Mouse (Mus musculus) stomach, postnatal 0 days (tissue): ENCODE results near the gene Ddx52. TPM values are rescaled to one million over a fixed set of nuclear protein-coding genes. Genes with fewer than 3 reads are reported as not detected.

Experiments
- ATAC-seq: fragments of 200-750 bp; cut with Nextera tagmentation; 2 replicates; pipeline ENCODE4 v1.8.0; 2017; ENCODE audit not compliant: low FRiP score, low TSS enrichment
- DNase-seq: peaks from one replicate; pipeline ENCODE4 v3.0.0-alpha.2; 2016; ENCODE audit warnings: low spot score
- H3K27ac ChIP-seq: fragments of 300-500 bp; sonication (generic); replicated peaks from 2 replicates; pipeline ENCODE4 v1.5.1; 2014; ENCODE audit warnings: mild to moderate bottlenecking, control low read depth
- H3K27me3 ChIP-seq: fragments of 300-500 bp; sonication (generic); 2 replicates; pipeline ENCODE4 v1.6.1; 2014; ENCODE audit warnings: low read length; ENCODE audit not compliant: control insufficient read depth, insufficient read depth
- H3K36me3 ChIP-seq: fragments of 300-500 bp; sonication (generic); 2 replicates; pipeline ENCODE4 v1.6.1; 2014; ENCODE audit warnings: low read length, mixed read lengths; ENCODE audit not compliant: control insufficient read depth, insufficient read depth
- H3K4me1 ChIP-seq: fragments of 300-500 bp; sonication (generic); replicated peaks from 2 replicates; pipeline ENCODE4 v1.6.1; 2014; ENCODE audit warnings: antibody characterized with exemption; ENCODE audit not compliant: control insufficient read depth, insufficient read depth
- H3K4me2 ChIP-seq: fragments of 300-500 bp; sonication (generic); replicated peaks from 2 replicates; pipeline ENCODE4 v1.6.1; 2014; ENCODE audit warnings: low read depth, mild to moderate bottlenecking, control low read depth, moderate library complexity
- H3K4me3 ChIP-seq: fragments of 300-500 bp; sonication (generic); 2 replicates; pipeline ENCODE4 v1.5.1; 2014; ENCODE audit warnings: low read depth, low read length, control low read depth
- H3K9ac ChIP-seq: fragments of 300-500 bp; sonication (generic); 2 replicates; pipeline ENCODE4 v1.6.1; 2014; ENCODE audit warnings: mild to moderate bottlenecking, low read length, control low read depth, mixed read lengths
- H3K9me3 ChIP-seq: fragments of 300-500 bp; sonication (generic); 2 replicates; pipeline ENCODE4 v1.6.1; 2016; ENCODE audit warnings: low read length; ENCODE audit not compliant: control insufficient read depth
- CTCF ChIP-seq: IDR thresholded peaks from 2 replicates; pipeline ENCODE4 v1.5.1; 2016; ENCODE audit warnings: antibody characterized with exemption, low read depth, mild to moderate bottlenecking, moderate library complexity
- EP300 ChIP-seq: optimal IDR thresholded peaks from 2 replicates; pipeline ENCODE3; 2016; ENCODE audit warnings: antibody characterized with exemption
- WGBS: fragments of 180-500 bp; shearing (Covaris S2); extraction: QIAGEN DNeasy Blood & Tissue Kit; methylation state at CpG from one replicate; pipeline ENCODE4 v1.1.7; 2014; 5-methylcytosine and 5-hydroxymethylcytosine counted together
- polyA plus RNA-seq: library from polyadenylated mRNA; unstranded; fragments of >200 nt; fragmentation: Nextera tagmentation; extraction: Ambion mirVana; gene quantifications from 2 replicates; pipeline ENCODE4 v1.2.1, GENCODE M21; 2015

Ddx52 gene
- polyA plus RNA-seq, 1 experiment from 2014 or later: 15.3 TPM

DNA sequence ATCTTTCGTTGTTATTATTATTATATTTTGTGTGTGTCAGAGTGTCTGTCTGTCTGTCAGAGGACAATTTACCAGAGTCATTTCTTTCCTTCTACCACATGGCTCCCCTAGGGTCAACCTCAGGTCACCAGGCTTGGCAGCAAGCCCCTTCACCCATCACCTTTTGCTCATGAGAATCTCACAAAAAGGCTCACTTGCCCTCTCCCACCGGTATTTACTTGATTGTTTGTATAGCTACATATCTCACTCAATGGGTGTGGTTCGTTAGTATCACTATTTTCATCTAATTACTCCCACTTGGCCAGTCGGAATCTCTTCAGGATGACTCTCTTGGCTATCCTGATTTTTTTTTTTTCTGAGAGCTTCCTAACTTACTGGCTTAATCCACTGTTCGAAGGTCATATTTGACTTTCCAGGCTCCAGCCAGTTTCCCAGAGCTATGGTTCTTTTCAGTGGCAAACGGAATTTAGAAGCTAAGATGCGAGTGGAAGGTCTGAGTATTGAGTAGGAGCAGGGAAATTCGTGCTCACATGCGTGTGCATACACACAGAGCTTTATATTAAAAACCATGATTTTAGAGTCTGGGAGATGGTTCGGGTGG, 9.3 kb upstream of the Ddx52 start:
- Histone ChIP-seq H3K9me3 (no peaks in the 10 kb centered on the region), H3K36me3 (no peaks in the 10 kb centered on the region), H3K27ac (no peak overlapping the region), H3K4me1 (no peaks in the 10 kb centered on the region), H3K9ac (no peak overlapping the region), H3K27me3 (no peaks in the 10 kb centered on the region), H3K4me2 (no peak overlapping the region), H3K4me3 (no peak overlapping the region)
- no peak for ATAC-seq
- TF ChIP-seq CTCF (no peak), EP300 (no peak)
- DNase-seq: no peak
- 56% methylated on average over 10 of the region's 10 CpGs for WGBS

DNA sequence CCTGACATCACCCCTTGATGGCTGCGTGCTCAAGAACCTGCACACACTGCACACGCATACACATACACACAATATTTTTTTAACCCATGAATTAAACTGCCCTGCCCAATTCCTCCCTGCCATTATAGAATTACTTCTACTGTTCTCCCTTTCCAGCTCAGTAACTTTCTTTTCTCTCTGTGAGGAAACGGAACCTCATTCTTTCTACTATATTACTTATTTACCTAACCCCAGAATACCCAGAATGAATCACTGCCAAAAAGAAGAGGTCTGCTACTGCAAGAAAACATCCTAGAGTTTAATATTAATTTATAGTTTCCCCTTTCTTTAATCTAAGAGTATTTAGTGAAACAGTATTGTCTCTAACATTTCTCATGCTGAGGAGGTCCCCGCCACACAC, 8.5 kb upstream of the Ddx52 start:
- Histone ChIP-seq H3K9me3 (no peaks in the 10 kb centered on the region), H3K27me3 (no peaks in the 10 kb centered on the region), H3K4me2 (no peak overlapping the region), H3K4me3 (no peak overlapping the region), H3K27ac (no peak overlapping the region), H3K9ac (no peak overlapping the region), H3K4me1 (no peaks in the 10 kb centered on the region), H3K36me3 (no peaks in the 10 kb centered on the region)
- no peak for ATAC-seq
- 68% methylated on average over 4 of the region's 4 CpGs for WGBS
- DNase-seq: no peak
- TF ChIP-seq EP300: no peak
- TF ChIP-seq CTCF: no peak

DNA sequence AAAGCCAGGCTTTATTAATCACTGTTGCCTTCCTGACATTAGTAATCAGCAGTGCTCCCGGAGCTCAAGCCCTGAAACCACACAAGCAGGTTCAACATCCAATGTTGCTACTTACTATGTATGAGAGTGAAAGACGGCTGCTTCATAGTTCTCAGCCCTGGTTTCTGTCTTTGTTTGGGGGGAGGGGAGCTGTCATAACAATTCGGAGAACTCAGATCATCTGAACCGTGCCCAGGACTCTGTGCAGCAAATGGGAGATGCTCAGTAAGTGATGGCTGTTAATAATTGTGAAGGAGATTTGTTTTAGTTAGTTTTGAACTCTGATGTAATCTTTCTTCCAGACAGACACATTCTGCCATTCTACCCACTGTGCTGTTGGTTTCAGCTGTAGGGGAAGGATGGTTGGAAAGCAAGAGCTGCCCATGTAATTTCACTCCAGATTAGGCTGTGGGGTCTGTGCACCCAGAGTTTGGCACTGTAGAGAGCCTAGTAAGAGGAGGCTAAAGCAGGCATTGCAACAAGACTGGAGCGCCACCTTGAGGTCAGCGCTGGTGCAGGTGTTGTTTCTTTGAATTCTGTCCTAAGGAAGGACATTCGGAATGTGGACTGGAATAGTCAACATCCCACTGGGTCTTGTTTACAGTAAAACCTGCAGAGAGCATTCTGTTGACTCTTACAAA, 5.7 kb upstream of the Ddx52 start:
- H3K27ac ChIP-seq: no peak overlapping the region
- H3K4me2 ChIP-seq: no peak overlapping the region
- peak; percentile 98 for TF ChIP-seq CTCF
- no peak for TF ChIP-seq EP300
- H3K27me3 ChIP-seq: no peaks in the 10 kb centered on the region
- no peaks in the 10 kb centered on the region for H3K4me1 ChIP-seq
- no peaks in the 10 kb centered on the region for H3K9me3 ChIP-seq
- H3K36me3 ChIP-seq: no peaks in the 10 kb centered on the region
- peak; percentile 71 for ATAC-seq
- H3K4me3 ChIP-seq: no peak overlapping the region
- H3K9ac ChIP-seq: no peak overlapping the region
- peak; percentile 84 for DNase-seq
- 8% methylated on average over 7 of the region's 7 CpGs for WGBS

DNA sequence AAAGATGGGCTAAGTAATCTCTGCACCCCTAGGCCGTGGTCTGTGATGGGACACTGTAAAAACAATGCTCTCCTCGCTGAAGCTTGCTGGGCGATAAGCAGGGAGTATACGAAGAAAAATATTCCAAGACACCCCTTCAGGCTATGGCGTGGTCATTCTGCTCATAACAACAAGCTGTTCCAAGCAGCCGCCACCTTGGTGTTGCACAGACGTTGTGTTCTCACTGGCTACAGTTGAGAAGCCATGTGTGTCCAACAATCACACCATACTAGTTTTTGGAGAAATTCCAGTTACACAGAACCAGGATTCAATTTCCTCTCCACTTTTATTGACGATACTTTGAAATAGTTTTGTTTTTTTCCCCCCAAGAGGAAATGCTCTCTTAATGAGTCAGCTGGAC, 3.3 kb upstream of the Ddx52 start:
- no peak overlapping the region for H3K4me2 ChIP-seq
- no peak overlapping the region for H3K4me3 ChIP-seq
- no peak for TF ChIP-seq EP300
- no peak for TF ChIP-seq CTCF
- ATAC-seq (no peak), DNase-seq (no peak)
- H3K36me3 ChIP-seq: no peaks in the 10 kb centered on the region
- no peaks in the 10 kb centered on the region for H3K27me3 ChIP-seq
- no peaks in the 10 kb centered on the region for H3K4me1 ChIP-seq
- H3K27ac ChIP-seq: no peak overlapping the region
- 73% methylated on average over 8 of the region's 8 CpGs for WGBS
- no peaks in the 10 kb centered on the region for H3K9me3 ChIP-seq
- no peak overlapping the region for H3K9ac ChIP-seq

DNA sequence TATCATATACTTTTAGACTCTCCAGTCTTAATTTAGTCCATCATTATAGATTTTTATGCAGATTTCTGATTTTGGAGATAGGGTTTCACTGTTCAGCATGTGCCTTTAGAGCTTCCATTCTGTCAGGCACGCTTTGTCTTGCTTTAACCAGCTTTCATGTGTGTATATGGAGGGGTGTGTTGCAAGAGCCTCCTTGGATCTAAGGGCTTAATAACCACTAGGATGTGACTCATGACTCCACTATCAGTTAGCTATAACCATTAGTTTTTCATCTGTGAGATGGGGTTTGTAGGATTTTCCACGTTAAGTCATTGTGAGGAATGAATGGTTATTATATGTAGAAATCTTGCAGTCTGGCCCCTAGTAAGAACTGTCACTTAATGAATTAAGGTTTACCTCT, 15.0 kb downstream of the Ddx52 start:
- H3K27me3 ChIP-seq: no peaks in the 10 kb centered on the region
- WGBS: 85% methylated on average over 2 of the region's 2 CpGs
- no peak overlapping the region for H3K4me3 ChIP-seq
- no peak overlapping the region for H3K9ac ChIP-seq
- DNase-seq (no peak), ATAC-seq (no peak)
- TF ChIP-seq EP300 (no peak), CTCF (no peak)
- H3K4me2 ChIP-seq: no peak overlapping the region
- no peak overlapping the region for H3K27ac ChIP-seq
- no peaks in the 10 kb centered on the region for H3K9me3 ChIP-seq
- no peaks in the 10 kb centered on the region for H3K4me1 ChIP-seq
- peaks cover 18% of the 10 kb centered on the region for H3K36me3 ChIP-seq

DNA sequence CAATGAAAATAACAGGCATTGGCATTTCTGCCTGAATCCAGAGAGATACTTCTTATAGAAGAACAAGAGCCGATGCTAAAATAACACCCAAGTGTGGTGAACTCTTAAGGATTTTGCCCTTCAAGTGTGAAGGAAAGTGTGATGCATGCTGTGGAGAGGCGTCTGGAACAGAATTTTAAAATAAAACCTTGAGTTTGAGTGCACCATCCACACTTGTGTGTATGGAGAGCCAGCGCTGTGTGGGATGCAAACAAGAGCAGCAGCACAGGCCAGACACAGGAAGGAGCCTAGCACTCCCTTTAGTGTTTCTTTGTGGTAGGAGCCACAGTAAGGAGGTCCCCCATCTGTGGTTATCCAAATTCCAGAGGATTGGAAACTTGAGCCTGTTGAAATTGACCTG, 20.1 kb downstream of the Ddx52 start:
- Histone ChIP-seq H3K9me3 (no peaks in the 10 kb centered on the region), H3K27ac (no peak overlapping the region), H3K4me1 (no peaks in the 10 kb centered on the region), H3K4me3 (no peak overlapping the region), H3K9ac (no peak overlapping the region), H3K36me3 (peaks cover 10% of the 10 kb centered on the region; the same call in 1 of the 2 replicates), H3K27me3 (no peaks in the 10 kb centered on the region), H3K4me2 (no peak overlapping the region)
- ATAC-seq (no peak), DNase-seq (no peak)
- 84% methylated on average over 3 of the region's 3 CpGs for WGBS
- TF ChIP-seq EP300: no peak
- no peak for TF ChIP-seq CTCF
